In the genomic region with DNA sequence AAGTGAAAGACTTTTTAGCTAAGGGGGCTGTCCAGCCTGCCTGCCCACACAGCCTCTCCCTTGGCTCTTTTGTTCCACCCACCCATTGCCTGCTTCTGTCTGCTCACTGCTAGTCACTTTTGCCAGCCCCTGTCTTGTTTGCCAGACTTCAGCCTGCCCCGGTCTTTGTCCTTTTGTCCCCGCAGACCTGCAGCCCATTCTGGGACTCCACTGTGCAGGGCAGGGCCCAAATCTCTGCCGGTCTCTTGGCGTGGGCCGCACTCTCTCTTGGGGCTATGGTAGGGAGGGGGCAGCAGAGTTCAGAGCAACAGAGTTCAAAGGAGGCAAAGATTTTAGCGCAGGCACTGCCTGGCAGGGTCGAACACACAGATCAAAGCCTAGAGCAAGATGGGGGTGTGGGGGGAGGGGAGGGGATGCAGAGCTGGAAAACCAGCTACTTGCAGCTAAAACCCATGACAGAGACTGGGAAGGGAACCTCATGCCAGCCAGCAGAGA, we compare ENCODE assay signal across 10 mouse cellular contexts. TPM values are rescaled to one million over a fixed set of nuclear protein-coding genes. Genes with fewer than 3 reads are reported as not detected.
A peak's percentile ranks its signal among the peaks of the same experiment; 100 is the strongest.
DNase-seq lines count a peak whose midpoint lies in the region; ATAC-seq and TF ChIP-seq lines count a peak whose summit lies in the region.
"Had no signal": no experiment of that assay in that cellular context is flagged by ENCODE, and none has a peak within 500 bp of the region (broad histone marks: within the 10 kb centered on the region; RNA-seq: fewer than 3 reads in every experiment).

No protein-coding gene starts in this region.

- H3K36me3 ChIP-seq in ES-Bruce4 (ENCODE audit: control insufficient read depth, insufficient read depth, low read length, poor library complexity, severe bottlenecking), result no peaks in the 10 kb centered on the region
- H3K36me3 ChIP-seq in hindbrain, embryonic 13.5 days, result no peaks in the 10 kb centered on the region
- no peaks in the 10 kb centered on the region for H3K36me3 ChIP-seq in limb, embryonic 13.5 days
- no peaks in the 10 kb centered on the region for H3K36me3 ChIP-seq in neural tube, embryonic 13.5 days

- TF ChIP-seq EP300 in ES-Bruce4 (IDR thresholded peaks at IDR 0.05; ENCODE audit: insufficient read depth, low read depth, low read length), result no peak

- no peaks in the 10 kb centered on the region for H3K4me1 ChIP-seq in ES-Bruce4 (ENCODE audit: control insufficient read depth, insufficient read depth, low read length)
- H3K4me1 ChIP-seq in embryonic fibroblast, embryonic 13.5 days (ENCODE audit: control insufficient read depth, insufficient read depth, low read length), result no peaks in the 10 kb centered on the region
- peaks cover 7% of the 10 kb centered on the region for H3K4me1 ChIP-seq in hindbrain, embryonic 13.5 days (replicated peaks)
- peaks cover 7% of the 10 kb centered on the region for H3K4me1 ChIP-seq in limb, embryonic 13.5 days
- peaks cover 7% of the 10 kb centered on the region for H3K4me1 ChIP-seq in neural tube, embryonic 13.5 days (replicated peaks)

- 2% methylated on average over 7 of the region's 7 CpGs for WGBS in hindbrain, embryonic 13.5 days
- WGBS in limb, embryonic 13.5 days, result 4% methylated on average over 7 of the region's 7 CpGs
- WGBS in neural tube, embryonic 13.5 days, result 1% methylated on average over 7 of the region's 7 CpGs

- peak overlapping the region; percentile 53 for H3K9ac ChIP-seq in ES-Bruce4 (ENCODE audit: low read depth, poor library complexity, severe bottlenecking)
- peak overlapping the region; percentile 67; the same call in 1 of the 2 replicates for H3K9ac ChIP-seq in hindbrain, embryonic 13.5 days
- H3K9ac ChIP-seq in limb, embryonic 13.5 days, result peak overlapping the region; percentile 51
- H3K9ac ChIP-seq in neural tube, embryonic 13.5 days, result peak overlapping the region; percentile 65

- peak overlapping the region; percentile 58 for H3K4me2 ChIP-seq in hindbrain, embryonic 13.5 days
- H3K4me2 ChIP-seq in limb, embryonic 13.5 days (replicated peaks), result peak overlapping the region; percentile 61
- H3K4me2 ChIP-seq in neural tube, embryonic 13.5 days, result peak overlapping the region; percentile 59

- peaks cover 10% of the 10 kb centered on the region for H3K9me3 ChIP-seq in ES-Bruce4 (replicated peaks; ENCODE audit: control insufficient read depth, insufficient read depth, low read length, poor library complexity, severe bottlenecking)
- H3K9me3 ChIP-seq in hindbrain, embryonic 13.5 days, result no peaks in the 10 kb centered on the region
- H3K9me3 ChIP-seq in limb, embryonic 13.5 days, result no peaks in the 10 kb centered on the region
- H3K9me3 ChIP-seq in neural tube, embryonic 13.5 days, result no peaks in the 10 kb centered on the region

- peak overlapping the region; percentile 23 for H3K27ac ChIP-seq in ES-Bruce4 (ENCODE audit: insufficient read depth, low read length)
- no peak overlapping the region for H3K27ac ChIP-seq in embryonic fibroblast, embryonic 13.5 days (ENCODE audit: insufficient read depth, low read length)
- H3K27ac ChIP-seq in hindbrain, embryonic 13.5 days, result peak overlapping the region; percentile 44
- peak overlapping the region; percentile 34; the same call in 1 of the 2 replicates for H3K27ac ChIP-seq in limb, embryonic 13.5 days
- peak overlapping the region; percentile 64 for H3K27ac ChIP-seq in neural tube, embryonic 13.5 days (replicated peaks)

- TF ChIP-seq CTCF in ES-Bruce4 (IDR thresholded peaks at IDR 0.05; ENCODE audit: low read depth, low read length), result no peak
- no peak for TF ChIP-seq CTCF in embryonic fibroblast, embryonic 13.5 days (IDR thresholded peaks at IDR 0.05; ENCODE audit: borderline replicate concordance, insufficient read depth, low read length)

- H3K4me3 ChIP-seq in ES-Bruce4 (ENCODE audit: low read depth, low read length), result peak overlapping the region; percentile 36
- no peak overlapping the region for H3K4me3 ChIP-seq in embryonic fibroblast, embryonic 13.5 days (ENCODE audit: insufficient read depth, low read length)
- peak overlapping the region; percentile 34 for H3K4me3 ChIP-seq in hindbrain, embryonic 13.5 days
- peak overlapping the region; percentile 31 for H3K4me3 ChIP-seq in limb, embryonic 13.5 days
- peak overlapping the region; percentile 30 for H3K4me3 ChIP-seq in neural tube, embryonic 13.5 days

- ATAC-seq in hindbrain, embryonic 13.5 days (ENCODE audit: low FRiP score), result peak; percentile 91
- peak; percentile 88 for ATAC-seq in limb, embryonic 13.5 days (ENCODE audit: low FRiP score, low read depth)
- peak; percentile 82 for ATAC-seq in neural tube, embryonic 13.5 days (ENCODE audit: low read depth)

- H3K27me3 ChIP-seq in ES-Bruce4 (ENCODE audit: control insufficient read depth, insufficient read depth, low read length, poor library complexity, severe bottlenecking), result no peaks in the 10 kb centered on the region
- H3K27me3 ChIP-seq in hindbrain, embryonic 13.5 days, result no peaks in the 10 kb centered on the region
- H3K27me3 ChIP-seq in limb, embryonic 13.5 days, result no peaks in the 10 kb centered on the region
- no peaks in the 10 kb centered on the region for H3K27me3 ChIP-seq in neural tube, embryonic 13.5 days

- TF ChIP-seq POLR2A in ES-Bruce4 (IDR thresholded peaks at IDR 0.05; ENCODE audit: insufficient read depth, low read length), result no peak
- 0 out of 2 replicates have a peak, but pooled peaks have one; percentile 15 for TF ChIP-seq POLR2A in embryonic fibroblast, embryonic 13.5 days (IDR thresholded peaks at IDR 0.05; ENCODE audit: low read depth, low read length)

- peak; percentile 3 to 4 for DNase-seq in cerebellum, postnatal 25 days
- DNase-seq in cerebellum, adult 9-10 months, result no peak
- DNase-seq in T-cell, adult 2 months (ENCODE audit: low spot score), result no peak

RNA-seq across cellular contexts. Expression of a gene that starts 11.2 kb away (rescaled TPM):
- not detected in 2 replicates for polyA plus RNA-seq in ES-Bruce4 (2011; ENCODE audit: insufficient read depth, insufficient read length, low read depth, missing spikeins)
- polyA plus RNA-seq in embryonic fibroblast, embryonic 13.5 days (2011; ENCODE audit: insufficient read length, low read depth, missing spikeins), result not detected in 2 replicates
- polyA plus RNA-seq in hindbrain, embryonic 13.5 days (2015; fragmentation: Nextera tagmentation; extraction: Ambion mirVana), result not detected in 2 replicates
- polyA plus RNA-seq in limb, embryonic 13.5 days (2015; fragmentation: Nextera tagmentation; extraction: Ambion mirVana), result not detected in 2 replicates
- not detected in 2 replicates for polyA plus RNA-seq in neural tube, embryonic 13.5 days (2015; fragmentation: Nextera tagmentation; extraction: Ambion mirVana)
- polyA plus RNA-seq: C2C12 had no signal

RNA-seq across cellular contexts. Expression of a gene that starts 20.0 kb away (rescaled TPM):
- polyA plus RNA-seq in ES-Bruce4 (2011; ENCODE audit: insufficient read depth, insufficient read length, low read depth, missing spikeins), result not detected in 2 replicates
- polyA plus RNA-seq in embryonic fibroblast, embryonic 13.5 days (2011; ENCODE audit: insufficient read length, low read depth, missing spikeins), result not detected in 2 replicates
- not detected in 2 replicates for polyA plus RNA-seq in hindbrain, embryonic 13.5 days (2015; fragmentation: Nextera tagmentation; extraction: Ambion mirVana)
- not detected in 2 replicates for polyA plus RNA-seq in limb, embryonic 13.5 days (2015; fragmentation: Nextera tagmentation; extraction: Ambion mirVana)
- polyA plus RNA-seq in neural tube, embryonic 13.5 days (2015; fragmentation: Nextera tagmentation; extraction: Ambion mirVana), result not detected in 2 replicates
- polyA plus RNA-seq: C2C12; testis, adult 2 months had no signal

RNA-seq across cellular contexts. Expression of a gene that starts 37.9 kb away (rescaled TPM):
- not detected in 2 replicates for polyA plus RNA-seq in ES-Bruce4 (2011; ENCODE audit: insufficient read depth, insufficient read length, low read depth, missing spikeins)
- polyA plus RNA-seq in embryonic fibroblast, embryonic 13.5 days (2011; ENCODE audit: insufficient read length, low read depth, missing spikeins), result not detected in 2 replicates
- not detected in 2 replicates for polyA plus RNA-seq in hindbrain, embryonic 13.5 days (2015; fragmentation: Nextera tagmentation; extraction: Ambion mirVana)
- 0.15 TPM in 1 of 2 replicates, not detected in the other for polyA plus RNA-seq in limb, embryonic 13.5 days (2015; fragmentation: Nextera tagmentation; extraction: Ambion mirVana)
- not detected in 2 replicates for polyA plus RNA-seq in neural tube, embryonic 13.5 days (2015; fragmentation: Nextera tagmentation; extraction: Ambion mirVana)
- polyA plus RNA-seq: C2C12 had no signal

Comparison
In these comparisons a context has a peak if more than half of its experiments do, and no peak if none do; other contexts are left out.
1. DNase-seq: peak in cerebellum, postnatal 25 days (2 of 2); none in cerebellum, adult 9-10 months (single experiment) and T-cell, adult 2 months (single experiment).
2. Peak in every context shown above with its lines, with median percentiles within 50 percentile points of each other: H3K9ac ChIP-seq, ATAC-seq and H3K4me2 ChIP-seq.